9 mouse cellular contexts compared by ENCODE assay signal in the genomic region with DNA sequence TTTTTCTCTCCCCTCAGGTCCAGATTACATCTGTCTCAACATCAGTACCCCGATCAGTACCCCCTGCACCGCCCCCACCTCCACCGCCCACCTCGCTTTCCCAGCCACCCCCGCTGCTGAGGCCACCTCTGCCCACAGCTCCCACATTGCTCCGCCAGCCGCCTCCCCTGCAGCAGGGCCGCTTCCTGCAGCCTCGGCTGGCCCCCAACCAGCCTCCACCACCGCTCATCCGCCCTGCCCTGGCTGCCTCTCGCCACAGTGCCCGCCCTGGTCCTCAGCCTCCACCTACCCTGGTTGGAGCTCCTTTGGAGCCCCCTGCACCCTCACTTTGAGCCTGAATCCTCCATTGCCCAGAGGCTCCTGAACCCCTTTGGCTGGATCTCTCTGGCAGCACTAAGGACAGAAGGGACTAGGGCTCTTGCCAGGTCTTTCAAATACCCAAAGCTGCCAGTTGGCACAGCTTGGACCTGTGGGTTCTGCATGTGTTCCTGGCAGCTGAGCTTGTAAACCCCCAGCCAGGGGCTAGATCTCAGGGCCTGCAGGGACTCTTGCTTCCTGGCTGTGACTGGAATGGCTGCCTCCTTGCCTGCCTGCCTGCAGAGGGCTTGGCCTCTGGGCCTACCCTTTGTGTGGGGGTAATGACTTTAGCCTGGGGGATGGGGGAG. TPM values are rescaled to one million over a fixed set of nuclear protein-coding genes. Genes with fewer than 3 reads are reported as not detected.
DNase-seq lines count a peak whose midpoint lies in the region; ATAC-seq and TF ChIP-seq lines count a peak whose summit lies in the region.
"Had no signal": no experiment of that assay in that cellular context is flagged by ENCODE, and none has a peak within 500 bp of the region (broad histone marks: within the 10 kb centered on the region; RNA-seq: fewer than 3 reads in every experiment).

No protein-coding gene starts in this region.

- TF ChIP-seq EP300 in MEL (IDR thresholded peaks at IDR 0.05; ENCODE audit: low read depth in 1 of 2, low read length in 2 of 2), result no peak

- peaks cover 51% of the 10 kb centered on the region for H3K4me1 ChIP-seq in heart, embryonic 10.5 days
- H3K4me1 ChIP-seq in MEL (ENCODE audit: control insufficient read depth in 1 of 2, insufficient read depth in 2 of 2, low read length in 2 of 2), result peaks cover 0 to 5% of the 10 kb centered on the region in 2 experiments; a peak in 1 of 4 replicates
- peaks cover 32% of the 10 kb centered on the region for H3K4me1 ChIP-seq in embryonic facial prominence, embryonic 12.5 days
- H3K4me1 ChIP-seq in hindbrain, embryonic 16.5 days (ENCODE audit: control insufficient read depth, insufficient read depth, low read depth, low read length), result peaks cover 42% of the 10 kb centered on the region

- no peaks in the 10 kb centered on the region for H3K79me2 ChIP-seq in MEL (ENCODE audit: control insufficient read depth, insufficient read depth, low read length, poor library complexity)

- WGBS in heart, embryonic 10.5 days, result 83% methylated on average over 13 of the region's 13 CpGs
- WGBS in embryonic facial prominence, embryonic 12.5 days, result 83% methylated on average over 13 of the region's 13 CpGs
- 78% methylated on average over 13 of the region's 13 CpGs for WGBS in hindbrain, embryonic 16.5 days

- H3K36me3 ChIP-seq in heart, embryonic 10.5 days, result peaks cover 95% of the 10 kb centered on the region
- no peaks in the 10 kb centered on the region for H3K36me3 ChIP-seq in MEL (ENCODE audit: control insufficient read depth in 1 of 2, insufficient read depth in 2 of 2, low read length in 2 of 2)
- H3K36me3 ChIP-seq in embryonic facial prominence, embryonic 12.5 days, result peaks cover 87% of the 10 kb centered on the region
- peaks cover 21% of the 10 kb centered on the region for H3K36me3 ChIP-seq in hindbrain, embryonic 16.5 days (ENCODE audit: control insufficient read depth, insufficient read depth, low read length)

- H3K4me2 ChIP-seq in embryonic facial prominence, embryonic 12.5 days (replicated peaks), result no peak overlapping the region
- no peak overlapping the region for H3K4me2 ChIP-seq in hindbrain, embryonic 16.5 days (ENCODE audit: low read length)

- H3K27ac ChIP-seq in heart, embryonic 10.5 days, result peak overlapping the region; percentile 9; the same call in 1 of the 2 replicates
- no peak overlapping the region for H3K27ac ChIP-seq in MEL (ENCODE audit: control insufficient read depth, low read depth, low read length)
- peak overlapping the region; percentile 67; the same call in 1 of the 2 replicates for H3K27ac ChIP-seq in embryonic facial prominence, embryonic 12.5 days
- H3K27ac ChIP-seq in hindbrain, embryonic 16.5 days (ENCODE audit: low read depth, low read length), result peak overlapping the region; percentile 80

- H3K9me3 ChIP-seq in heart, embryonic 10.5 days, result no peaks in the 10 kb centered on the region
- H3K9me3 ChIP-seq in MEL (replicated peaks; ENCODE audit: insufficient read depth, low read length), result no peaks in the 10 kb centered on the region
- no peaks in the 10 kb centered on the region for H3K9me3 ChIP-seq in embryonic facial prominence, embryonic 12.5 days
- no peaks in the 10 kb centered on the region for H3K9me3 ChIP-seq in hindbrain, embryonic 16.5 days (ENCODE audit: control insufficient read depth, low read length)

- H3K9ac ChIP-seq in MEL (ENCODE audit: control insufficient read depth, low read depth, low read length, poor library complexity, severe bottlenecking), result no peak overlapping the region
- no peak overlapping the region for H3K9ac ChIP-seq in embryonic facial prominence, embryonic 12.5 days
- H3K9ac ChIP-seq in hindbrain, embryonic 16.5 days (ENCODE audit: low read depth, low read length), result peak overlapping the region; percentile 30; the same call in 1 of the 2 replicates

- H3K4me3 ChIP-seq in heart, embryonic 10.5 days, result peak overlapping the region; percentile 15
- H3K4me3 ChIP-seq in MEL (ENCODE audit: control insufficient read depth in 1 of 2, insufficient read depth in 1 of 2, low read depth in 2 of 2, low read length in 2 of 2), result no peak overlapping the region
- no peak overlapping the region for H3K4me3 ChIP-seq in embryonic facial prominence, embryonic 12.5 days
- H3K4me3 ChIP-seq in hindbrain, embryonic 16.5 days (ENCODE audit: low read length), result no peak overlapping the region

- intact Hi-C loops in heart, postnatal 36 days (cut with DNase I), result no loop called here

- H3K27me3 ChIP-seq in heart, embryonic 10.5 days (ENCODE audit: insufficient read depth, poor library complexity, severe bottlenecking), result no peaks in the 10 kb centered on the region
- H3K27me3 ChIP-seq in MEL (ENCODE audit: control insufficient read depth in 1 of 2, insufficient read depth in 2 of 2, low read length in 2 of 2), result no peaks in the 10 kb centered on the region
- no peaks in the 10 kb centered on the region for H3K27me3 ChIP-seq in embryonic facial prominence, embryonic 12.5 days
- H3K27me3 ChIP-seq in hindbrain, embryonic 16.5 days (replicated peaks; ENCODE audit: control insufficient read depth, insufficient read depth, low read length), result no peaks in the 10 kb centered on the region
- H3K27me3 ChIP-seq: CH12.LX had no signal

- no peak for TF ChIP-seq RAD21 in MEL (IDR thresholded peaks at IDR 0.05; ENCODE audit: low read depth, low read length)

- TF ChIP-seq CTCF in MEL (IDR thresholded peaks at IDR 0.05 in 2 of 3, conservative IDR thresholded peaks at IDR 0.05 in 1 of 3; ENCODE audit: control insufficient read depth in 1 of 3, insufficient read depth in 1 of 3, low read depth in 2 of 3, low read length in 3 of 3, poor library complexity in 1 of 3, severe bottlenecking in 1 of 3), result no peak

- ATAC-seq in embryonic facial prominence, embryonic 12.5 days (ENCODE audit: insufficient number of reproducible peaks, insufficient read depth, low FRiP score, low TSS enrichment), result no peak
- ATAC-seq in hindbrain, embryonic 16.5 days, result peak; percentile 46

- no peak for TF ChIP-seq POLR2A in MEL (IDR thresholded peaks at IDR 0.05; ENCODE audit: control insufficient read depth in 1 of 2, insufficient read depth in 1 of 2, low read depth in 1 of 2, low read length in 2 of 2, poor library complexity in 1 of 2)

- DNase-seq in heart, embryonic 10.5 days (ENCODE audit: low spot score), result no peak
- no peak for DNase-seq in heart, postnatal 36 days
- DNase-seq in MEL (ENCODE audit: low read depth, low spot score), result no peak
- peak; percentile 14 to 48 for DNase-seq in right cerebral cortex, adult 2 months (ENCODE audit: low spot score in 2 of 2)
- DNase-seq in c-Kit-positive CD71-positive TER-119-positive erythroid progenitor cells, embryonic 14.5 days (ENCODE audit: low spot score), result no peak
- no peak for DNase-seq in lung, postnatal 10 days

TF ChIP-seq in MEL, 35 proteins besides CTCF, POLR2A, EP300 and RAD21:
- TF ChIP-seq GATA1 (IDR thresholded peaks at IDR 0.05; ENCODE audit: low read depth, low read length) (no peak), CHD2 (IDR thresholded peaks at IDR 0.05; ENCODE audit: low read length) (no peak), MAX (IDR thresholded peaks at IDR 0.05; ENCODE audit: low read length) (no peak), ZKSCAN1 (IDR thresholded peaks at IDR 0.05; ENCODE audit: low read depth, low read length) (no peak), POLR2AphosphoS2 (IDR thresholded peaks at IDR 0.05; ENCODE audit: low read length) (peak; percentile 51; the same call in 1 of the 2 replicates), ZNF384 (IDR thresholded peaks at IDR 0.05; ENCODE audit: low read depth, low read length) (no peak), JUND (IDR thresholded peaks at IDR 0.05; ENCODE audit: low read depth, low read length) (no peak), MXI1 (IDR thresholded peaks at IDR 0.05; ENCODE audit: low read depth, low read length) (no peak)

RNA-seq across cellular contexts. Expression of a gene that starts 7.3 kb away (rescaled TPM):
- 18.5 and 27.1 TPM in 2 replicates for polyA plus RNA-seq in heart, embryonic 10.5 days (2016; fragmentation: Nextera tagmentation; extraction: Ambion mirVana)
- total RNA-seq in heart, postnatal 36 days (2021), result 1 to 10 TPM; 5.4 to 7.8 TPM
- total RNA-seq in MEL (2012; rRNA removed), result 31.4 and 33.7 TPM in 2 replicates
- 10 to 100 TPM in 1 of 2 experiments, not detected in 1; 60.2 TPM for polyA plus RNA-seq in MEL (2012; ENCODE audit: insufficient read depth in 1 of 2, insufficient read length in 2 of 2, low read depth in 1 of 2, low replicate concordance in 2 of 2, missing spikeins in 1 of 2)
- 40.8 and 43.5 TPM in 2 replicates for polyA plus RNA-seq in embryonic facial prominence, embryonic 12.5 days (2016; fragmentation: Nextera tagmentation; extraction: Ambion mirVana)
- 10.5 and 18.5 TPM in 2 replicates for polyA plus RNA-seq in hindbrain, embryonic 16.5 days (2015; fragmentation: Nextera tagmentation; extraction: Ambion mirVana)

RNA-seq across cellular contexts. Expression of a gene that starts 33.5 kb away (rescaled TPM):
- 67.6 and 72.8 TPM in 2 replicates for polyA plus RNA-seq in heart, embryonic 10.5 days (2016; fragmentation: Nextera tagmentation; extraction: Ambion mirVana)
- total RNA-seq in heart, postnatal 36 days (2021), result 10 to 100 TPM; 15.3 to 15.6 TPM
- 45.5 and 46.8 TPM in 2 replicates for total RNA-seq in MEL (2012; rRNA removed)
- polyA plus RNA-seq in MEL (2012; ENCODE audit: insufficient read depth in 1 of 2, insufficient read length in 2 of 2, low read depth in 1 of 2, low replicate concordance in 2 of 2, missing spikeins in 1 of 2), result 10 to 100 TPM in 1 of 2 experiments, not detected in 1; 75.7 TPM
- 71.8 and 72.2 TPM in 2 replicates for polyA plus RNA-seq in embryonic facial prominence, embryonic 12.5 days (2016; fragmentation: Nextera tagmentation; extraction: Ambion mirVana)
- polyA plus RNA-seq in hindbrain, embryonic 16.5 days (2015; fragmentation: Nextera tagmentation; extraction: Ambion mirVana), result 60.6 and 66.9 TPM in 2 replicates

RNA-seq across cellular contexts. Expression of a gene that starts 57.0 kb away (rescaled TPM):
- 1,294 and 1,907 TPM in 2 replicates for polyA plus RNA-seq in heart, embryonic 10.5 days (2016; fragmentation: Nextera tagmentation; extraction: Ambion mirVana)
- 100 to 1,000 TPM; 395 to 437 TPM for total RNA-seq in heart, postnatal 36 days (2021)
- 736 and 745 TPM in 2 replicates for total RNA-seq in MEL (2012; rRNA removed)
- 1,000 to 10,000 TPM in 1 of 2 experiments, not detected in 1; 1,213 TPM for polyA plus RNA-seq in MEL (2012; ENCODE audit: insufficient read depth in 1 of 2, insufficient read length in 2 of 2, low read depth in 1 of 2, low replicate concordance in 2 of 2, missing spikeins in 1 of 2)
- polyA plus RNA-seq in embryonic facial prominence, embryonic 12.5 days (2016; fragmentation: Nextera tagmentation; extraction: Ambion mirVana), result 824 and 858 TPM in 2 replicates
- polyA plus RNA-seq in hindbrain, embryonic 16.5 days (2015; fragmentation: Nextera tagmentation; extraction: Ambion mirVana), result 1,071 and 1,270 TPM in 2 replicates

Comparison
In these comparisons a context has a peak if more than half of its experiments do, and no peak if none do; other contexts are left out.
1. DNase-seq: peak in right cerebral cortex, adult 2 months (2 of 2); none in heart, embryonic 10.5 days (single experiment), heart, postnatal 36 days (0 of 2), MEL (single experiment), c-Kit-positive CD71-positive TER-119-positive erythroid progenitor cells, embryonic 14.5 days (single experiment) and lung, postnatal 10 days (single experiment).